Mouse (Mus musculus) neural tube, embryonic 12.5 days (tissue): Measurements from ENCODE around the gene Dnah12. TPM values are rescaled to one million over a fixed set of nuclear protein-coding genes. Genes with fewer than 3 reads are reported as not detected.

Source experiments
- ATAC-seq: fragments of 200-750 bp; cut with Nextera tagmentation; 2 replicates; pipeline ENCODE4 v1.8.0; 2017; ENCODE audit warnings: low read depth, mild to moderate bottlenecking, moderate TSS enrichment, moderate library complexity; ENCODE audit not compliant: low FRiP score
- H3K27ac ChIP-seq: fragments of 300-500 bp; sonication (generic); 2 replicates; pipeline ENCODE4 v1.5.1; 2016
- H3K27me3 ChIP-seq: fragments of 300-500 bp; sonication (generic); replicated peaks from 2 replicates; pipeline ENCODE4 v1.6.1; 2016; ENCODE audit warnings: mild to moderate bottlenecking
- H3K36me3 ChIP-seq: fragments of 300-500 bp; sonication (generic); 2 replicates; pipeline ENCODE4 v1.6.1; 2016; ENCODE audit warnings: mild to moderate bottlenecking
- H3K4me1 ChIP-seq: fragments of 300-500 bp; sonication (generic); 2 replicates; pipeline ENCODE4 v1.6.1; 2016
- H3K4me2 ChIP-seq: fragments of 300-500 bp; sonication (generic); replicated peaks from 2 replicates; pipeline ENCODE4 v1.6.1; 2016; ENCODE audit warnings: mild to moderate bottlenecking
- H3K4me3 ChIP-seq: fragments of 300-500 bp; sonication (generic); 2 replicates; pipeline ENCODE4 v1.5.1; 2016
- H3K9ac ChIP-seq: fragments of 300-500 bp; sonication (generic); 2 replicates; pipeline ENCODE4 v1.6.1; 2016; ENCODE audit warnings: mild to moderate bottlenecking
- H3K9me3 ChIP-seq: fragments of 300-500 bp; sonication (generic); 2 replicates; pipeline ENCODE4 v1.6.1; 2016; ENCODE audit warnings: mild to moderate bottlenecking
- WGBS: fragments of 180-500 bp; shearing (Covaris S2); methylation state at CpG from one replicate; pipeline ENCODE4 v1.1.7; 2016; 5-methylcytosine and 5-hydroxymethylcytosine counted together
- polyA plus RNA-seq: library from polyadenylated mRNA; unstranded; fragments of >200 nt; fragmentation: Nextera tagmentation; extraction: Ambion mirVana; gene quantifications from 2 replicates; pipeline ENCODE4 v1.2.1, GENCODE M21; 2016

Dnah12 gene
- 0.01 TPM in 1 of 2 replicates, not detected in the other for polyA plus RNA-seq

DNA sequence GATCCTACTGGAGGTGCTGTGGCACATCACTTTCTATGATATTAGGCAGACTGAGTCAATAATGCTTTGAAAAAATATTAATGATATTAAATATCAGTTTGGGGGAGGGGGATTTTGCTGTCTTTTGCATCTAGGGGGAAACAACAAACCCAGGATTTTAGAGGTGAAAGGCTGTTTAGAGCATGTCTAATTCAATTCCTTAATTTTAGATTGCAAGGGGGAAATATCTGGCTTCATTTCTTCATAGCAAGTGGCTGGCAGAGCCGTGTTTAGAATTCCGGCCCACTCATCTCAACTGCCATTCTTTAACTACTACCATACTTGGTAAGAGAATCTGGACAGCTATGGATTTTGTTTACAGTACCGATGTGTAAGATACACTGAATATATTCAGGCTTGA lies at the start of gene Dnah12:
Gene Dnah12 (plus strand): TSS at position 301 of the 400 bp plus-strand sequence.
- Histone ChIP-seq H3K27me3 (no peaks in the 10 kb centered on the region), H3K4me2 (no peak within 1 kb of the TSS), H3K9ac (no peak within 1 kb of the TSS), H3K36me3 (no peaks in the 10 kb centered on the region), H3K4me1 (no peaks in the 10 kb centered on the region), H3K27ac (no peak within 1 kb of the TSS), H3K9me3 (no peaks in the 10 kb centered on the region), H3K4me3 (no peak within 1 kb of the TSS)
- 89% methylated on average over 3 of the region's 3 CpGs for WGBS
- no peak for ATAC-seq

DNA sequence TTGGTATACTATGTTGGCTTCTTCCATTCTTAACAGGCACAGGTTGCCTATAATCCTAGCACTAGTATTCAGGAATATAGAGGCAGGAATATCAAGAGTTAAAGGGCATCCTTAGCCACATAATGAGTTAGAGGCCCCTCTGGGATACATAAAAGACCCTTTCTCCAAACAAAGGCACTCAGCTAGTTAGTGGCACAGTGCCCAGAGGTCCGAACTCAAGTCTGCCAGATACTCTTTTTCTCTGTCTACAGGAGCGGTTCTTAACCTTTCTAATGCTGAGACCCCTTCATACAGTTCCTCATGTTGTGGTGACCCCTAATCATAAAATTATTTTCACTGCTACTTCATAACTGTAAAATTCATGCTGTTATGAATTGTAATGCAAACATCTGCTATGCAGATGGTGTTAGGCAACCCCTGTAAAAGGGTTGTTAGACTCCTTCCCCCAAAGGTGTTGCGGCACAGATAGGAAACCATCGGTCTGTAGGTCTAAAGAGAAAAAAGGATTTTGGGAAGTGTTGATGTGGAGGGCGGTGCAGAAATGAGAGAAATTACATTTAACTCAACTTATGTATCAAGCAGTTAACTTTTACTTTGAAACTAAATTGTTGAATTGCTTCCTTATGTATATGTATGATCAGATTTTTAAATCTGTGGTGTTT lies 47.0 kb upstream of the Dnah12 start:
- Histone ChIP-seq H3K4me2 (peak overlapping the region; percentile 27), H3K9ac (no peak overlapping the region), H3K9me3 (no peaks in the 10 kb centered on the region), H3K27me3 (no peaks in the 10 kb centered on the region), H3K27ac (no peak overlapping the region), H3K36me3 (peaks cover 11% of the 10 kb centered on the region), H3K4me1 (peaks cover 8% of the 10 kb centered on the region), H3K4me3 (no peak overlapping the region)
- WGBS = 54% methylated on average over 5 of the region's 5 CpGs
- ATAC-seq = 0 out of 2 replicates have a peak, but pooled peaks have one; percentile 33

- 79% methylated on average over 2 of the region's 2 CpGs for WGBS
- Histone ChIP-seq H3K9me3 (no peaks in the 10 kb centered on the region), H3K4me2 (no peak overlapping the region)
Measured at GRCm38 (mm10) chr14:26647811-26648210, 45.3 kb upstream of the Dnah12 start.

GRCm38 (mm10) chr14:26651901-26652300 lies 41.2 kb upstream of the Dnah12 start:
- no peak overlapping the region for H3K9ac ChIP-seq
- H3K27ac ChIP-seq = no peak overlapping the region
- no peak for ATAC-seq
- no peak overlapping the region for H3K4me3 ChIP-seq
- H3K4me1 ChIP-seq = no peaks in the 10 kb centered on the region
- H3K9me3 ChIP-seq = no peaks in the 10 kb centered on the region
- H3K4me2 ChIP-seq = no peak overlapping the region
- no peaks in the 10 kb centered on the region for H3K27me3 ChIP-seq
- H3K36me3 ChIP-seq = peaks cover 41% of the 10 kb centered on the region

More at GRCm38 (mm10) chr14:26647811-26648210, 45.3 kb upstream of the Dnah12 start:
- H3K27ac ChIP-seq = no peak overlapping the region
- H3K36me3 ChIP-seq = peaks cover 12% of the 10 kb centered on the region
- H3K27me3 ChIP-seq = no peaks in the 10 kb centered on the region
- no peak for ATAC-seq
- H3K4me1 ChIP-seq = peaks cover 8% of the 10 kb centered on the region
- H3K4me3 ChIP-seq = no peak overlapping the region
- H3K9ac ChIP-seq = no peak overlapping the region

DNA sequence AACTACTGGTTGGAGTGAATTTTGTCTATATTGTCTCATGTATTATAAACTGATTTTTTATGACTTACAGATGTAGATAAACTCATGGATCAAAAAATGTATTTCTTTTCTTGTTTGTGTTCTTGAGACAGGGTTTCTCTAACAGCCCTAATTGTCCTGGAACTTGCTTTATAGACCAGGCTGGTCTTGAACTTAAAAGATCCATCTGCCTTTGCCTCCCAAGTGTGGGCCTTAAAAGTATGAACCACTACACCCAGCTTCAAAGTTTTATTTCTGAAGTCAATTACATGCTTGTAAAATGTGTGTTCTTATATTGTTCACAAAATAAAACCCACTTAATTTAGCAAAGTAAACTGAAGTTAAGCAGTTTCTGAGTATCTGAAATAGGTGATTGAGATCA lies 34.9 kb upstream of the Dnah12 start:
- H3K27me3 ChIP-seq = no peaks in the 10 kb centered on the region
- H3K4me3 ChIP-seq = no peak overlapping the region
- no peak overlapping the region for H3K4me2 ChIP-seq
- no peaks in the 10 kb centered on the region for H3K9me3 ChIP-seq
- no peaks in the 10 kb centered on the region for H3K4me1 ChIP-seq
- H3K27ac ChIP-seq = no peak overlapping the region
- H3K36me3 ChIP-seq = peaks cover 31% of the 10 kb centered on the region
- no peak for ATAC-seq
- H3K9ac ChIP-seq = no peak overlapping the region

GRCm38 (mm10) chr14:26660233-26660632 lies 32.8 kb upstream of the Dnah12 start:
- no peak overlapping the region for H3K27ac ChIP-seq
- no peak overlapping the region for H3K4me2 ChIP-seq
- 93% methylated on average over 1 of the region's 1 CpGs for WGBS
- ATAC-seq = no peak
- no peaks in the 10 kb centered on the region for H3K27me3 ChIP-seq
- no peak overlapping the region for H3K4me3 ChIP-seq
- peaks cover 25% of the 10 kb centered on the region for H3K36me3 ChIP-seq
- H3K9ac ChIP-seq = no peak overlapping the region
- H3K9me3 ChIP-seq = no peaks in the 10 kb centered on the region
- H3K4me1 ChIP-seq = no peaks in the 10 kb centered on the region

DNA sequence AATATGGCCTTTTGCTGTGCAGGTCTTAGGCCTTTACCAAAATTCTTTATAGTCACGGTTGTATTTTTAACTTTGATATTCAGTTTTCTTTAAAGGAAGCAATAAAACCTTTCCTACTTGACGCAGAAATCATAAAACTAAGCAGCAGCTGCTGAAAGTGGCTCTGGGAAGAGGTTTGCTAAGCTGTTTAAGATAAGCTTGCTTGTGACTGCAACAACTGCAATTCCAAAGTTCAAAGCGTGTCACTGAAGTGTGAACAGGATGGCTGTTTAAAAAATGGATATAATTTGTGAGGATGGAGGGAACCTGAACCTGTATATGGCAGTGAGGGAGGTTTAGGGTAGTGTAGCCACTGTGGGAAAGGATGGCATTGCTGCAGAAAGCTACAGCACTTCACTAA lies 31.1 kb upstream of the Dnah12 start:
- H3K4me3 ChIP-seq = no peak overlapping the region
- WGBS = 83% methylated on average over 3 of the region's 3 CpGs
- no peak for ATAC-seq
- peaks cover 4% of the 10 kb centered on the region for H3K4me1 ChIP-seq
- H3K27me3 ChIP-seq = no peaks in the 10 kb centered on the region
- no peak overlapping the region for H3K9ac ChIP-seq
- peaks cover 23% of the 10 kb centered on the region for H3K36me3 ChIP-seq
- no peak overlapping the region for H3K27ac ChIP-seq
- H3K9me3 ChIP-seq = no peaks in the 10 kb centered on the region
- H3K4me2 ChIP-seq = no peak overlapping the region

- Histone ChIP-seq H3K4me2 (no peak overlapping the region), H3K4me1 (peaks cover 8% of the 10 kb centered on the region), H3K9ac (no peak overlapping the region), H3K36me3 (peaks cover 23% of the 10 kb centered on the region), H3K9me3 (no peaks in the 10 kb centered on the region), H3K27ac (no peak overlapping the region), H3K4me3 (no peak overlapping the region), H3K27me3 (no peaks in the 10 kb centered on the region)
- no peak for ATAC-seq
- 84% methylated on average over 2 of the region's 2 CpGs for WGBS
Measured at GRCm38 (mm10) chr14:26662488-26662887, 30.6 kb upstream of the Dnah12 start.

GRCm38 (mm10) chr14:26663851-26664250 lies 29.2 kb upstream of the Dnah12 start:
- Histone ChIP-seq H3K9ac (no peak overlapping the region), H3K4me1 (peaks cover 21% of the 10 kb centered on the region), H3K9me3 (no peaks in the 10 kb centered on the region), H3K4me2 (no peak overlapping the region), H3K4me3 (no peak overlapping the region), H3K27me3 (no peaks in the 10 kb centered on the region), H3K27ac (no peak overlapping the region), H3K36me3 (peaks cover 23% of the 10 kb centered on the region)
- ATAC-seq = no peak
- 91% methylated on average over 2 of the region's 2 CpGs for WGBS

DNA sequence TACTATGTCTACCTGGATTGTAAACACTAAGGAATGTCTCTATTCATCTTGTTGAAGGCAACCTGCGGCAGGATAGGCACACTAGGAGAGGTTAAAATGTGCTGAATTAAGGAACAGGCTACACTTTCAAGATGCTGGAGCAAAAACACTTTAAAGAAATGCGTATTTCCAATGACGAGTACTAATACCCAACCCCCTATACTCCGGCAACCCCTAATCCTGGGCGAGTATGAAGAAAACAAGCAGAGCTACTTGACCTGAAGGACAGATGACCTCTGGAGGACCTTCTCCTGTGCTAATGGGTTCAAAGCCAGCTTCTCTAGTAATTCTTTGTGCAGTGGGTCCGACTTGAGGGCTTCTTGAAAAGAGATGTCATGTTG lies 25.1 kb upstream of the Dnah12 start:
- peak overlapping the region; percentile 87 for H3K9ac ChIP-seq
- 27% methylated on average over 6 of the region's 6 CpGs for WGBS
- H3K4me1 ChIP-seq = peaks cover 26% of the 10 kb centered on the region

DNA sequence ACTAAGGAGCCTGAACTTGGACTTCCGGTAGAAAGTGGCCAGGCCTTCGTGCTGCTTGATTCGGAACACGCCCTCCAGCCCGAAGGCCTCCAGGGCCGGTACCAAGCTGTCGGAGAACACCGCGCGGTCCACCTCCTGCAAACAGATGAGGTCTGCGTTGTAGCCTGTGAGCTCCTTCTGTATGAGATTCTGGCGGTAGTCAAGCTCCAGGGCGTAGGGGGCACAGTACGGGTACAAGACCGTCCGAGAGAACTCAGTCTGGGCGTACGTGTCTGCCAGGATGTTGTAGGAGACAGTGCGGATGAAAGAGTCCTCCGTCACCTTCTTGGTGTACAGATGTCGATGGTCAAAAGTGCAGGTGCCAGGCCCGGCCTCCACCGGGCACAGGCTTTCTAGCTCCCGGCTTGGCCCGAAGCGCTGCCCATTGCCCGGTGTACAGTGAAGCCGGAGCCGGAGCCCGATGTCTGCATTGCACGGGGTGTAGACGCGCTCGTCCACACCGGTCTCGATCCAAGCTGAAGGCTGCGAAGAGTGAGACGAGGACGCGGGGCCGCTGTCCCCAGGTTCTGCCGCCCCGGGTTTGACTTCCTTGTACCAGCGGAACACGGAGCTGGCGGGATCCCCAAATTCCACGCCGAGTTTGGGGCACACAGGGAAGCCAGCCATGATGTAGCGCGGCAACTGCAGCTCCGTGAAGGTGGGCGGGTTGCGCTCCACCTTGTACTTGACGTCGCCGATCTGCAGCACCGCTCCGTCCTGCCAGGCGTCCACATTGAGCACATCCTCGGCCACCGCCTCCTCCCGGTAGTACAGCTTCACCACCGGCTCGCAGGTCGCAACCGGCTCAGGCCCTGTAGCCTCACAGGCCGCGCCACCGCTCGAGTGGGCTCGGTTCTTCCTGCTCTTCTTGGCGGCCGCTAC lies 24.4 kb upstream of the Dnah12 start:
- peak; percentile 50; the same call in 1 of the 2 replicates for ATAC-seq
- Histone ChIP-seq H3K27me3 (no peaks in the 10 kb centered on the region), H3K36me3 (peaks cover 17% of the 10 kb centered on the region), H3K9ac (peak overlapping the region; percentile 87), H3K27ac (peak overlapping the region; percentile 47; the same call in 1 of the 2 replicates), H3K4me2 (peak overlapping the region; percentile 100), H3K4me3 (peak overlapping the region; percentile 97), H3K9me3 (no peaks in the 10 kb centered on the region), H3K4me1 (peaks cover 26% of the 10 kb centered on the region)
- WGBS = 1% methylated on average over 73 of the region's 73 CpGs

More for the DNA sequence above, 25.1 kb upstream of the Dnah12 start:
- peak overlapping the region; percentile 97 for H3K4me3 ChIP-seq
- no peak overlapping the region for H3K27ac ChIP-seq
- peaks cover 17% of the 10 kb centered on the region for H3K36me3 ChIP-seq
- H3K4me2 ChIP-seq = peak overlapping the region; percentile 100
- no peaks in the 10 kb centered on the region for H3K9me3 ChIP-seq
- no peaks in the 10 kb centered on the region for H3K27me3 ChIP-seq
- ATAC-seq = no peak

- Histone ChIP-seq H3K36me3 (peaks cover 14% of the 10 kb centered on the region), H3K4me3 (peak within 1 kb of the TSS; percentile 97), H3K4me2 (peak within 1 kb of the TSS; percentile 100), H3K27ac (peak within 1 kb of the TSS; percentile 47; the same call in 1 of the 2 replicates), H3K9ac (peak within 1 kb of the TSS; percentile 87), H3K27me3 (no peaks in the 10 kb centered on the region), H3K9me3 (no peaks in the 10 kb centered on the region), H3K4me1 (peaks cover 26% of the 10 kb centered on the region)
- under 1% methylated on average over 70 of the region's 70 CpGs for WGBS
- ATAC-seq = peak; percentile 94
Measured at GRCm38 (mm10) chr14:26669292-26670073, 23.6 kb upstream of the Dnah12 start, which contains the start of gene Pde12. Gene Pde12 (minus strand): TSS chr14:26669883.
